Mouse (Mus musculus) lung, adult 2 months (tissue): Measurements from ENCODE around the gene Fstl4.

Source experiments
- CTCF ChIP-seq: fragments of 200-500 bp; IDR thresholded peaks from 2 replicates; pipeline ENCODE4 v1.5.1; 2011; ENCODE audit warnings: mild to moderate bottlenecking, low read length, control low read depth; ENCODE audit not compliant: insufficient read depth
- POLR2A ChIP-seq: fragments of 200-500 bp; IDR thresholded peaks from 2 replicates; pipeline ENCODE4 v1.6.1; 2011; ENCODE audit warnings: low read depth, mild to moderate bottlenecking, control low read depth, low read length, borderline replicate concordance; ENCODE audit errors: extremely low read depth

DNA sequence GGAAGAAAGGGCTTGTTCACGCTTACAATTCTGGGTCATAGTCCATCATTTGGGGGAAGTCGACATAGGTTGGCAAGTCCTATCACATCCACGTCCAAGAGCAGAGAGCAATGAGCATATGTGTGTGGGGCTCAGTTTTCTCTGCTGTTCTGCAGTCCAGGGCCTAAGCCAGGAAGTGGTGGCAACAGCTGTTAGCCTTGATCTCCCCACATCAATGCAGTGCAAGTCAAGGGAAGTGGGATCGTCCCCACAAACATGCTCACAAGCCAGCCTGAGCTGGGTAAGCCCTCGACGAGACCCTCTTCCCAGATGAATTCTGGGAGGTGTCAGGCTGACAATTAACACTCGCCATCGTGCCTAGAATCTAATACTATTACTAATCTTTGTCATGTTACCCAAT, 222.6 kb downstream of the Fstl4 start:
- TF ChIP-seq POLR2A: no peak
- no peak for TF ChIP-seq CTCF
